Mouse (Mus musculus): ENCODE data around the gene 1700057G04Rik. TPM values are rescaled to one million over a fixed set of nuclear protein-coding genes. Genes with fewer than 3 reads are reported as not detected.
"Not testable (repeated sequence)": the region's sequence is repeated elsewhere in the genome, so short reads cannot be mapped to it uniquely, and the experiment has no call there.

1700057G04Rik gene
- polyA plus RNA-seq, 2 experiments from 2014 or later, result not detected

- ATAC-seq, result no peak
These were observed 3.5 kb upstream of the 1700057G04Rik start for GRCm38 (mm10) chr9:92305620-92306220.

- ATAC-seq, result no peak
These were observed 7.6 kb downstream of the 1700057G04Rik start for GRCm38 (mm10) chr9:92316791-92317190.

GRCm38 (mm10) chr9:92325936-92326335 is 16.8 kb downstream of the 1700057G04Rik start:
- not testable (repeated sequence) for ATAC-seq

- ATAC-seq, result no peak
These were observed 17.6 kb downstream of the 1700057G04Rik start for GRCm38 (mm10) chr9:92326813-92327212.

GRCm38 (mm10) chr9:92331383-92331782 is 22.2 kb downstream of the 1700057G04Rik start:
- no peak for ATAC-seq

GRCm38 (mm10) chr9:92334845-92335244 is 25.7 kb downstream of the 1700057G04Rik start:
- no peak for ATAC-seq

- no peak for ATAC-seq
These were observed 26.2 kb downstream of the 1700057G04Rik start for GRCm38 (mm10) chr9:92335277-92335818.

GRCm38 (mm10) chr9:92337063-92337462 is 27.9 kb downstream of the 1700057G04Rik start:
- ATAC-seq, result no peak

- ATAC-seq, result no peak
These were observed 28.5 kb downstream of the 1700057G04Rik start for GRCm38 (mm10) chr9:92337661-92338060.

GRCm38 (mm10) chr9:92338954-92339353 is 29.8 kb downstream of the 1700057G04Rik start:
- no peak for ATAC-seq

GRCm38 (mm10) chr9:92351924-92352323 is 42.7 kb downstream of the 1700057G04Rik start:
- ATAC-seq, result no peak

- no peak for ATAC-seq
These were observed 44.1 kb downstream of the 1700057G04Rik start for GRCm38 (mm10) chr9:92353306-92353705.

- no peak for ATAC-seq
These were observed 51.6 kb downstream of the 1700057G04Rik start for GRCm38 (mm10) chr9:92360691-92361310.

- ATAC-seq, result no peak
These were observed 54.3 kb downstream of the 1700057G04Rik start for GRCm38 (mm10) chr9:92363478-92363877.

- no peak for ATAC-seq
These were observed 59.7 kb downstream of the 1700057G04Rik start for GRCm38 (mm10) chr9:92368920-92369319.

GRCm38 (mm10) chr9:92373896-92374295 is 64.7 kb downstream of the 1700057G04Rik start:
- peak; percentile 27 for ATAC-seq

- ATAC-seq, result no peak
These were observed 65.6 kb downstream of the 1700057G04Rik start for GRCm38 (mm10) chr9:92374705-92375199.

GRCm38 (mm10) chr9:92375378-92375777 is 66.2 kb downstream of the 1700057G04Rik start:
- no peak for ATAC-seq

GRCm38 (mm10) chr9:92377967-92378366 is 68.8 kb downstream of the 1700057G04Rik start:
- no peak for ATAC-seq

GRCm38 (mm10) chr9:92379240-92379639 is 70.1 kb downstream of the 1700057G04Rik start:
- ATAC-seq, result no peak

GRCm38 (mm10) chr9:92383415-92383814 is 74.2 kb downstream of the 1700057G04Rik start:
- no peak for ATAC-seq

GRCm38 (mm10) chr9:92384401-92384800 is 75.2 kb downstream of the 1700057G04Rik start:
- peak; percentile 87 for ATAC-seq

GRCm38 (mm10) chr9:92385831-92386230 is 76.7 kb downstream of the 1700057G04Rik start:
- ATAC-seq, result no peak

- no peak for ATAC-seq
These were observed 77.7 kb downstream of the 1700057G04Rik start for GRCm38 (mm10) chr9:92386871-92387270.

Measured in activated CD4-positive, CD25-positive, alpha-beta regulatory T cell, adult 4 months (primary cell).